Mouse (Mus musculus): ENCODE measurements around the gene P2rx3. TPM values are rescaled to one million over a fixed set of nuclear protein-coding genes. Genes with fewer than 3 reads are reported as not detected.

Gene P2rx3
- total RNA-seq (2015) (0.11 and 0.16 TPM in 2 replicates), total RNA-seq (2017) (not detected in 2 replicates)

- ATAC-seq (ENCODE audit: poor library complexity, severe bottlenecking), result peak; percentile 86
These were observed at the start of gene P2rx3, which contains the start of gene Ssrp1 for GRCm38 (mm10) chr2:85037047-85038026. P2rx3 (minus strand) TSS chr2:85037462. Ssrp1 (plus strand) TSS chr2:85037234.

GRCm38 (mm10) chr2:85073751-85074150 lies 36.5 kb upstream of the P2rx3 start:
- ATAC-seq (ENCODE audit: poor library complexity, severe bottlenecking), result no peak

GRCm38 (mm10) chr2:85071921-85072320 lies 34.7 kb upstream of the P2rx3 start:
- no peak for ATAC-seq (ENCODE audit: poor library complexity, severe bottlenecking)

GRCm38 (mm10) chr2:85070086-85070485 lies 32.8 kb upstream of the P2rx3 start:
- ATAC-seq (ENCODE audit: poor library complexity, severe bottlenecking), result no peak

- no peak for ATAC-seq (ENCODE audit: poor library complexity, severe bottlenecking)
These were observed 31.4 kb upstream of the P2rx3 start for GRCm38 (mm10) chr2:85068626-85069025.

- no peak for ATAC-seq (ENCODE audit: poor library complexity, severe bottlenecking)
These were observed 30.8 kb upstream of the P2rx3 start for GRCm38 (mm10) chr2:85067903-85068625.

GRCm38 (mm10) chr2:85066937-85067336 lies 29.7 kb upstream of the P2rx3 start:
- no peak for ATAC-seq (ENCODE audit: poor library complexity, severe bottlenecking)

GRCm38 (mm10) chr2:85065141-85065875 lies 28.0 kb upstream of the P2rx3 start:
- no peak for ATAC-seq (ENCODE audit: poor library complexity, severe bottlenecking)

GRCm38 (mm10) chr2:85061107-85061541 lies 23.9 kb upstream of the P2rx3 start:
- ATAC-seq (ENCODE audit: poor library complexity, severe bottlenecking), result no peak

- ATAC-seq (ENCODE audit: poor library complexity, severe bottlenecking), result peak; percentile 72
These were observed 23.4 kb upstream of the P2rx3 start for GRCm38 (mm10) chr2:85060591-85061060.

- no peak for ATAC-seq (ENCODE audit: poor library complexity, severe bottlenecking)
These were observed 22.4 kb upstream of the P2rx3 start for GRCm38 (mm10) chr2:85059677-85060076.

GRCm38 (mm10) chr2:85056711-85057110 lies 19.4 kb upstream of the P2rx3 start:
- no peak for ATAC-seq (ENCODE audit: poor library complexity, severe bottlenecking)

- no peak for ATAC-seq (ENCODE audit: poor library complexity, severe bottlenecking)
These were observed 16.0 kb upstream of the P2rx3 start for GRCm38 (mm10) chr2:85053192-85053816.

- ATAC-seq (ENCODE audit: poor library complexity, severe bottlenecking), result no peak
These were observed 13.5 kb upstream of the P2rx3 start for GRCm38 (mm10) chr2:85050746-85051145.

GRCm38 (mm10) chr2:85050001-85050634 lies 12.9 kb upstream of the P2rx3 start:
- ATAC-seq (ENCODE audit: poor library complexity, severe bottlenecking), result no peak

- ATAC-seq (ENCODE audit: poor library complexity, severe bottlenecking), result no peak
These were observed 12.0 kb upstream of the P2rx3 start for GRCm38 (mm10) chr2:85049277-85049676.

GRCm38 (mm10) chr2:85048168-85048751 lies 11.0 kb upstream of the P2rx3 start:
- ATAC-seq (ENCODE audit: poor library complexity, severe bottlenecking), result peak; percentile 24

- peak; percentile 90 for ATAC-seq (ENCODE audit: poor library complexity, severe bottlenecking)
These were observed 10.4 kb upstream of the P2rx3 start, which contains the start of gene Tnks1bp1 for GRCm38 (mm10) chr2:85047596-85048167. Tnks1bp1 (plus strand) TSS chr2:85048022.

GRCm38 (mm10) chr2:85047081-85047480 lies 9.8 kb upstream of the P2rx3 start:
- ATAC-seq (ENCODE audit: poor library complexity, severe bottlenecking), result no peak

All from megakaryocyte, adult 5-6 weeks (primary cell).